Mouse (Mus musculus) liver, embryonic 15.5 days (tissue): ENCODE results near the gene Prr12. TPM values are rescaled to one million over a fixed set of nuclear protein-coding genes. Genes with fewer than 3 reads are reported as not detected.

Experiments used
- ATAC-seq: fragments of 200-750 bp; cut with Nextera tagmentation; 2 replicates; pipeline ENCODE4 v1.8.0; 2017; ENCODE audit warnings: moderate number of reproducible peaks, mild to moderate bottlenecking, moderate library complexity; ENCODE audit not compliant: insufficient read depth
- H3K27ac ChIP-seq: fragments of 300-500 bp; sonication (generic); replicated peaks from 2 replicates; pipeline ENCODE4 v1.5.1; 2015; ENCODE audit warnings: mild to moderate bottlenecking, inconsistent platforms
- H3K27me3 ChIP-seq: fragments of 300-500 bp; sonication (generic); 2 replicates; pipeline ENCODE4 v1.6.1; 2015; ENCODE audit warnings: mild to moderate bottlenecking, inconsistent platforms
- H3K36me3 ChIP-seq: fragments of 300-500 bp; sonication (generic); replicated peaks from 2 replicates; pipeline ENCODE4 v1.6.1; 2015; ENCODE audit warnings: moderate library complexity, mild to moderate bottlenecking, inconsistent platforms
- H3K4me1 ChIP-seq: fragments of 300-500 bp; sonication (generic); replicated peaks from 2 replicates; pipeline ENCODE4 v1.6.1; 2015; ENCODE audit warnings: inconsistent platforms
- H3K4me2 ChIP-seq: fragments of 300-500 bp; sonication (generic); 2 replicates; pipeline ENCODE4 v1.6.1; 2015; ENCODE audit warnings: moderate library complexity, mild to moderate bottlenecking, inconsistent platforms
- H3K4me3 ChIP-seq: fragments of 300-500 bp; sonication (generic); replicated peaks from 2 replicates; pipeline ENCODE4 v1.5.1; 2015; ENCODE audit warnings: mild to moderate bottlenecking, inconsistent platforms
- H3K9ac ChIP-seq: fragments of 300-500 bp; sonication (generic); 2 replicates; pipeline ENCODE4 v1.6.1; 2015; ENCODE audit warnings: moderate library complexity, mild to moderate bottlenecking, inconsistent platforms
- H3K9me3 ChIP-seq: fragments of 300-500 bp; sonication (generic); replicated peaks from 2 replicates; pipeline ENCODE4 v1.6.1; 2016; ENCODE audit warnings: inconsistent platforms
- WGBS: fragments of 180-500 bp; shearing (Covaris S2); methylation state at CpG from one replicate; pipeline ENCODE4 v1.1.7; 2015; ENCODE audit warnings: mixed read lengths; ENCODE audit not compliant: insufficient replicate concordance; 5-methylcytosine and 5-hydroxymethylcytosine counted together
- polyA plus RNA-seq: library from polyadenylated mRNA; unstranded; fragments of >200 nt; fragmentation: Nextera tagmentation; extraction: Ambion mirVana; gene quantifications from 2 replicates; pipeline ENCODE4 v1.2.1, GENCODE M21; 2015

Prr12 gene
- polyA plus RNA-seq, 1 experiment from 2014 or later = 2.1 TPM

DNA sequence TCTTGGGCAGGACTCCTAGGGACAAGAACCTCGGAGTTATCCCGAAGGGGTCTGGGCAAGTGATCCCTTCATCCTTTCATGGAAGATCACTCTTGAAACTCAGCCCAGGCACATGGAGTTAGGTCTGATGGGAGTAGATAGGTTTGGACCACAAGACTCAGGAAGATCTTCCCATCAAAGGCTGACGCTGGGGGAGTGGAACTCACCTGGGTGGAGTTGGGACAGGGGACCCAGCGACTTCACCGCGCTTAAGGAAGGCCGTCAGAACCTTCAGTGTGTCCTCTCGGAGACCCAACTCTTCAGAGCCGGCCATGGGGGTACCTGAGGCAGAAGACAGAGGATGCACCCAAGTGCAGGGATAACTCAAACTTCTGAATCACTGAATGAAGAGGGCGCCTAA is 56.0 kb downstream of the Prr12 start:
- peaks cover 64% of the 10 kb centered on the region for H3K36me3 ChIP-seq
- no peaks in the 10 kb centered on the region for H3K9me3 ChIP-seq
- H3K4me1 ChIP-seq = peaks cover 43% of the 10 kb centered on the region
- peak overlapping the region; percentile 93 for H3K27ac ChIP-seq
- ATAC-seq = no peak
- whole genome bisulfite sequencing = 13% methylated on average over 10 of the region's 10 CpGs
- H3K9ac ChIP-seq = peak overlapping the region; percentile 72
- H3K27me3 ChIP-seq = no peaks in the 10 kb centered on the region
- peak overlapping the region; percentile 92 for H3K4me2 ChIP-seq
- peak overlapping the region; percentile 67 for H3K4me3 ChIP-seq

DNA sequence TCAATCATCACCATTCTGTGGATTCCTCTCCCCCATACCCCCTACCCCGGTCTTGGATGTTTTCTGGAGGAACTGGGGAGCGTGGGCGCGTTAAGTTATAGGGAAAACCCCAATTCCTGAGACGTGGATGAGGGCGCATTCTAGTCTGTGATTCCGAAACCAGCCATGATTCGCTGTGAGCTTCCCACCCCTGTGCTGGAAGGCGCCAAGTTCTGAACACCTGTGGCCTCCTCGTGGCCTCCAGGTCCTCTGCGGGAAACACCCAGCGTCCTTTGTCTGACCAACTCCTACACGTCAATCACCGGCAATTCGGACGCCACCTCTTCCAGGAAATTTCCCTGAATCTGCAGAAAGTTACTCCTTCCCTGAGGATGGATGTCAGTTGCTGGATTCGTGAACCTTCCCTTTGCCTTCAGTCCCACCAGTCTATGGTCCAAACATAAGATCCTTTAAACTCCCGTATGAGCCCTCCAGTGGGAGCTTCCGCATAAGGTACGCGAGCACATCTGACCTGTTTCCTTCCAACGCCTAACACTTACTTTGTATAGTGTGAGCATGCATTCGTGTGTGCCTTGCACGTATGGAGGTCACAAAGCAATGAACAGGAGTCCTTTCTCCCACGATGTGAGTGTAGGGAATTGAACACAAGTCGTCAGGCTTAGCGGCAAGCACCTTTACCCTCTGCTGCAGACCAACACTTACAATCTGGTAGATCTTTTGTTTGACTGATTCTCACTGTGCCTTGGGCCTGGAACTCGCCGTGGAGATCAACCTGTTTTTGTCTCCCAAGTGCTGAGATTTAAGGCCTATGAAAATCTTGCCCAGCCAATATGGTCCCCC is 65.6 kb downstream of the Prr12 start:
- Histone ChIP-seq H3K4me1 (peaks cover 56% of the 10 kb centered on the region), H3K4me2 (peak overlapping the region; percentile 99), H3K4me3 (peak overlapping the region; percentile 95), H3K9ac (peak overlapping the region; percentile 73), H3K9me3 (no peaks in the 10 kb centered on the region), H3K36me3 (peaks cover 16% of the 10 kb centered on the region), H3K27ac (peak overlapping the region; percentile 84), H3K27me3 (no peaks in the 10 kb centered on the region)
- under 1% methylated on average over 29 of the region's 29 CpGs for WGBS
- peak; percentile 24 for ATAC-seq

DNA sequence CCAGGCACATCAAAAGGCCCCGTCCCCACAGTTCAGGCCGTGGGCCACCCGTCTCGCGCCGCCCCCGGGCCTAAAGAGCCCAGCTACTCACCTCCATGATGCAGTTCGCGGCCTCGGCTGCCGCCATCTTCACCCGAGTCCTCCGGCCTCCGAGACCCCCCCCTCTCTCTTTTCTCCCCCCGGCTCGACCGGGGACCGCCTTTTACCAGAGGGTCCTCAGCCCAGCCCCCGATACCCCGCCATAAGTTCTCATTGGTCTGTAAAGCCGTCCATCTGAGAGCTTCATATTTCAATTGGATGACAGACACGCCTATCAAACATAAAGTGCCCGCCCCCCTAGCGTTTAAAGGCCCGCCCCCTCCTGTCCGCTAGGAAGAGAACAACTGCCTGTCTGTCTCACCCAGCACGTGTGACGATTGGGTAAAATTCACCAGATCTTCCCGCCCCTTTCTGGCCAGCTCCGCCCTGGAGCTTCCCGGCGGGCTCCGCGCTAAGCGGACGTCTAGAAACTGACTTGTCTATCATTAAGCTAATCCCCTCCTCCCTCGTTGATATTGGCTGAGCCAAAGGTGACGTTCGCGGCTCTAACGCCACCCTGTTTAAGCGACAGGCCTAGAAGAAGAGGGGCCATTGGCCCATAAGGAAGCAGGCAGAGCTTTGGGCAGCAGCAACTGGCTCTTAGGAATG is 66.3 kb downstream of the Prr12 start, which contains the start of gene Prmt1:
Gene Prmt1, minus strand, starts transcription at position 377 of the 687 bp plus-strand sequence.
- Histone ChIP-seq H3K9me3 (no peaks in the 10 kb centered on the region), H3K4me2 (peak within 1 kb of the TSS; percentile 99), H3K4me3 (peak within 1 kb of the TSS; percentile 95), H3K27me3 (no peaks in the 10 kb centered on the region), H3K36me3 (peaks cover 16% of the 10 kb centered on the region), H3K9ac (peak within 1 kb of the TSS; percentile 90), H3K27ac (peak within 1 kb of the TSS; percentile 90), H3K4me1 (peaks cover 56% of the 10 kb centered on the region)
- WGBS = under 1% methylated on average over 42 of the region's 42 CpGs
- peak; percentile 95 for ATAC-seq

DNA sequence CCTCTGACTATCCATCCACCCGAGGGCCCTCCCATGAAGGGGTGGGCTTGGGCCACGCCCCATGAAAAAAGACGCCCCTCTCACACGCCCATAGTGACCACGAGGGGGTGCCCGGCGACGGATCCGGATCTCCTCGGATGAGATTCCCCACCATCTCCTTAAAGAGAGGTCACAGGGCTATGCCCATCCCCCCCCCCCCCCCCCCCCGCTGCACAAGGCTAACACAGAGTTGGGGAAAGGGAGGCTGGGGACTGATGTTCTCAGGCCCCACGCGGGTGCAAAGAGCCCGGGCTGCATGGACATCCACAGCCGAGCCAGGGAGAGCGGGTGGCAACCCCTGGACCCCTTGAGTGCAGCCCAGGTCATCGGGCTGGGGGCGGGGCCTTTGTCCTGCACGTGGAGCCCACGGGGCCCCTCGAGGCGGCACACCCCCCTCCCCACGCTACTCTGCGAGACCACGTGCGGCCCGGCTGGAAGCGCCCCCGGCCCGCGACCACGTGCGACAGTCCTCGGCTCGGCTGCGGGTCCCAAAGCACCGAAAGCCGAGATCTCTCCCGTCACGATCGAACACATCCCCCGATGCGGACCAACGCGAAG is 67.0 kb downstream of the Prr12 start:
- Histone ChIP-seq H3K27ac (peak overlapping the region; percentile 90), H3K27me3 (no peaks in the 10 kb centered on the region), H3K4me2 (peak overlapping the region; percentile 99), H3K36me3 (peaks cover 21% of the 10 kb centered on the region), H3K9me3 (no peaks in the 10 kb centered on the region), H3K4me1 (peaks cover 56% of the 10 kb centered on the region), H3K9ac (peak overlapping the region; percentile 90), H3K4me3 (peak overlapping the region; percentile 95)
- WGBS = under 1% methylated on average over 44 of the region's 45 CpGs
- no peak for ATAC-seq

DNA sequence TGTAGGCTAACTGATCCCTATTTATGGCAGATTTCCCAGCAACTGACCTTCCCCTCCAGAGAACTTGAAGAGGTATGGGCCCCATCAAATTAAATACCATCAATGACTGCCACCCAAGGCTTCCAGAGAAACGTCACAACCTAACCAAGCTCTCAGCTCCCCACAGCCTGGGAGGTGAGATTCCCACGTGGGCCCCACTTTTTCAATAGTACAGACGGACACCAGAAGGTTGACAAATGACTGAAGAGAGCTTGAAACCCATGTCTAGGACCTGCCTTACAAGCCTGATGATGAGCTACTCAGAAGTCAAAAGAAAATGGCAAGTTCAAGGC is 67.9 kb downstream of the Prr12 start:
- Histone ChIP-seq H3K27ac (peak overlapping the region; percentile 90), H3K9me3 (no peaks in the 10 kb centered on the region), H3K4me1 (peaks cover 56% of the 10 kb centered on the region), H3K27me3 (no peaks in the 10 kb centered on the region), H3K4me2 (peak overlapping the region; percentile 99), H3K4me3 (peak overlapping the region; percentile 95), H3K36me3 (peaks cover 25% of the 10 kb centered on the region), H3K9ac (no peak overlapping the region)
- WGBS = 31% methylated on average over 3 of the region's 3 CpGs
- no peak for ATAC-seq

DNA sequence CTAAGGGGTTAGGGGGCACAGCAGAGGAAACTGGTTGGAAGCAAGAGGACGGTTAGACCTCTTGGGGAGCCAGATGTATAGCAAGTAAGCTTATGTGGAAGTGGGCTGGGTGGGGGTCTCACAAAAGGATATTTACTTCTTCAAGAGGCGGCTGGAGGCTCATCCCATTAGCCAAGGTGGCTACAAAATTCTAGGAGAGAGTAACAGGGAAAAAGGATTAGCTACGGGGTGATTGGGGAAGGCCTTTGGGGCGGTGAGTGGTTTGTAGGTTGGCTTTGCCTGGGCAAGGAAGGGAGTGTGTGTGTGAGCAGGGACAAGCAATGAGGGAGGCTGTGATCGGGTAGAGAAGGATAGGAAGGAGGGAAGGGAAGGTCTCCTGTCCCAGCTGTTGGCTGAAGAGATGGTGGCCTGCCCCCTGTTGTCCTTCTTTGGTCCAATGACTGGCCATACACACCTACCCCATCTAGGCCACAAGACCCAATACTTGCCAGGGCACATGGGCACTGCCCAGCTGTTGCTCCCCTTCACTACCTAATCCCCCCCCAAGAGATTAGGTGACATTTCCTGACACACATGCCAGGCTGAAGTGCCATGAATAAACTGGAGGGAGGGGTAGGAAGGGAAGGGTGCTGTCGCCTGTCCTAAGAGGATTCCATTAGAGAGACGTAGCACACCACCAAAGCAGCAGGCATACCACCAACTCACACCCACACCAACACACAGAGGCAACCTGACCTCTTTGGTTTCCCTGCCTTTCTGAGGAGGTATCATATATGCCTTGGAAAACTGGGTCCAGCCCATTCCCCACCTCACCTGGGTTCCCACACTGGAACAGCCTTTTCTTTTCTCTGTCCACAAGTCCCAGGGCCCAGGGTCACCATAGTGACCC is 68.5 kb downstream of the Prr12 start:
- Histone ChIP-seq H3K27me3 (no peaks in the 10 kb centered on the region), H3K9ac (no peak overlapping the region), H3K4me1 (peaks cover 52% of the 10 kb centered on the region), H3K36me3 (peaks cover 31% of the 10 kb centered on the region), H3K27ac (peak overlapping the region; percentile 90), H3K4me2 (peak overlapping the region; percentile 99), H3K9me3 (no peaks in the 10 kb centered on the region), H3K4me3 (peak overlapping the region; percentile 95)
- 78% methylated on average over 7 of the region's 7 CpGs for WGBS
- ATAC-seq = no peak

DNA sequence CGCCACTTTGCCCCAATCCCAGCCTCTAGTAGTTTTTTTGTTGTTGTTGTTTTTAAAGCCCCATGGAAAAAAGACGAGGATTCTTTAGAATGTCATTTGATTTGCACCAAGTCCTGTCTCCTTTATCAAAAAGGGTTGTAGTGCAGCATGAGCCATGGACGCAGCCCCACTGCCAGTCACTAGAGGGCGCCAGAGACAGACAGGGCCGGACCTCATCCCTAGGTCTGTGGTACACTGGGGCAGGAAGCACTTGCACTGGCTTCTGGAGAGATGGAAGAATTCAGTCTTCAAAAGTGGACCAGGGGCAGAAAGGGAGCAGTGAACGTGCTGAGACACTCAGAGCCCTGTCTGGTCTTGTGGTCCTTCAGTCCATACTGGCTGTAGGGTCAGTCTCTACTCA is 69.6 kb downstream of the Prr12 start:
- no peak for ATAC-seq
- H3K4me2 ChIP-seq = no peak overlapping the region
- 0 out of 2 replicates have a peak overlapping the region, but pooled peaks have one; percentile 90 for H3K27ac ChIP-seq
- H3K27me3 ChIP-seq = no peaks in the 10 kb centered on the region
- H3K4me3 ChIP-seq = no peak overlapping the region
- H3K9me3 ChIP-seq = no peaks in the 10 kb centered on the region
- 21% methylated on average over 6 of the region's 6 CpGs for WGBS
- no peak overlapping the region for H3K9ac ChIP-seq
- H3K4me1 ChIP-seq = peaks cover 43% of the 10 kb centered on the region
- peaks cover 42% of the 10 kb centered on the region for H3K36me3 ChIP-seq

DNA sequence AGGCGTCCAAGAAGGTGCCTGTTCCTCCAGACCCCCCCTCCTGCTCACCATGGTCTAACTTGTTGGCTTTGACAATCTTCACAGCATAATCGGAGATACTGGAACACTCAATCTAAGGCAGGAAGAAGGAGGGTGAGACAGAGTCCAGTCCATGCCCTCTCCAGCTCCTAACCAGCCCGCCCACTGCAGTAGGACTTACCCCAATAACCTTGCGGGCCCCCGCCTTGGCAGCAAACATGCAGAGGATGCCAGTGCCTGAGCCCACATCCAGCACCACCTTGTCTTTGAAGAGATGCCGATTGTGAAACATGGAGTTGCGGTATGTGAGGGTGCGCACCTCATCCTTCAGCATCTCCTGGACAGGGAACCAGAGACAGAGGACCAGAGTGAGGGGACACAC is 71.1 kb downstream of the Prr12 start:
- Histone ChIP-seq H3K4me1 (peaks cover 32% of the 10 kb centered on the region), H3K27ac (no peak overlapping the region), H3K27me3 (no peaks in the 10 kb centered on the region), H3K9me3 (no peaks in the 10 kb centered on the region), H3K36me3 (peaks cover 58% of the 10 kb centered on the region), H3K4me2 (no peak overlapping the region), H3K9ac (no peak overlapping the region), H3K4me3 (no peak overlapping the region)
- WGBS = 88% methylated on average over 8 of the region's 8 CpGs
- no peak for ATAC-seq

DNA sequence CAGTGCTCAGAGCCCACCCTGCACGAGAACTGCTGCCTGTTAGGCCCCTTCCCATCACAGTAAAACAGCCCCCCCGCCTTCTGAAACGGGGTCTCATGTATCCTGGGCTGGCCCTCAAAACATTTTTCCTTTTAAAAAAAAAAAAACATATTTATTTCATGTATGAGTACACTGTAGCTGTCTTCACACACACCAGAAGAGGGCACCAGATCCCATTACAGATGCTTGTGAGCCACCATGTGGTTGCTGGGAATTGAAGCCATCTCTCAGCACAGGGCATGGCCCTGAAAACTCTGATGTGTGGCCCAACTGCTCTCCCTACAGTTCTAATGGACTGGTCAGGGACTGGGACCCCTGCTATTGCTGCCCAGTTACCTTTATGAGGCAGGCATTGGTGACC is 74.4 kb downstream of the Prr12 start:
- ATAC-seq = no peak
- Histone ChIP-seq H3K27ac (no peak overlapping the region), H3K4me3 (no peak overlapping the region), H3K27me3 (no peaks in the 10 kb centered on the region), H3K9ac (no peak overlapping the region), H3K9me3 (no peaks in the 10 kb centered on the region), H3K4me2 (no peak overlapping the region), H3K4me1 (peaks cover 30% of the 10 kb centered on the region), H3K36me3 (peaks cover 64% of the 10 kb centered on the region)
- 79% methylated on average over 3 of the region's 3 CpGs for WGBS
